Mouse (Mus musculus) ovary, postnatal 14 days (tissue): ENCODE measurements around the gene Sumf2.
"Not testable (repeated sequence)": the region's sequence is repeated elsewhere in the genome, so short reads cannot be mapped to it uniquely, and the experiment has no call there.

Experiments used
- DNase-seq: peaks from one replicate; pipeline ENCODE4 v3.0.0; 2022; ENCODE audit warnings: low spot score

The Sumf2 gene

DNA sequence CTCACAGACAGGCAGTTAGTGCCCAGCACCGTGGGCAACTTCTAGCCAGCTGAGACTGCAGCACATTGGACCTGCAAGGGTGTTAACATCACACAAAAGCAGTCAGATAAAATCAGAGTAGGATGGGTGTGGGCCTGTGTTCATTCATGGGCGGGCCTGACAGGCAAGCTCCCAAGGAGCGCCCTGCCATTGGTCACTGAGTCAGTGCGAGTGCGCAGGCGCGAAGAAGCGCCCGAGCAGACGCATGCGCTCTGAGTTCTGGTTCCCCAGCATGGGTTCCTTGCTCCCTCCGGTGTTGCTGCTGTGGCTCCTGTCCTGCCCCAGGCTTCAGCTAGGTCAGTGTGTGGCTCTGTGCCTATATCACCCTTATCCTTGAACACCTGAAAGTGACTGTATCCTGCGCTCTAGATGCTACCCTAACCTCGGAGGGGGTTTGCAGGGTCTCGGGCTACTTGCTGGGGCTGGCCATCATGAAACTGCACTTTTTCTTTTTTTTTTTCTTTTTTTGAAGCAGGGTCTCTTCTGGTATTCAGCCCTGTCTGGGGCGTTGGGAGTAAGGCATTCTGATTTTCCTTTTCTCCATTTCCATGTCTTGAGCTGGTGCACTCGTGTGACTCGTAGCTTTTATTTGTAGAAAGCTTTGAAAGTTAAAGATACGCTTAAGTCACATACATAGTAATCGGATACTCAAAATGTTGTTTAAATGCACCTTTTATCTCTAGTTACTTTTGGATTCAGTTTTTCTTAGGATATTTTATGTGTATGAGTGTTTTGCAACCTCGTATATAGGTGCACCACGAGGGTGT, at the start of gene Sumf2:
TSS of gene Sumf2 (plus strand) at position 235 of the 806 bp plus-strand sequence.
- DNase-seq: peak; percentile 94

DNA sequence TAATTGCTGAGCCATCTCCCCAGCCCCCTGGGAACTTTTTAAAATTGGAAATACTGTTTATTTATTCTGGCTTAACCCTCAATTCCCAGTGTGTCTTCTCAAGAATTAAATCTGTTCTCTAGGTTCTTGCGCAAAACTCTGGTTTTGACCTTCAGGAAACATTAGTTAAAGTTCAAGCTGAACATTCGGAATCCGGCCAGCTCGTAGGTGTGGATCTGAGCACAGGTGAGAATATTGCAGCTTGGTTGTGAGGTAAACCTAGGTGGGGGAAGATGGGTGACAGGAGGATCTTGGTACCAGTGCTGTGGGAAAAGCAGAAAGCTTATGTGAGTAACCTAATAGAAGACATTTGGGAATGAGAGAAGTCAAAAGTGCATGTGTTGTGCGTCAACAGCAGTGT, 1.9 kb upstream of the Sumf2 start:
- no peak for DNase-seq

DNA sequence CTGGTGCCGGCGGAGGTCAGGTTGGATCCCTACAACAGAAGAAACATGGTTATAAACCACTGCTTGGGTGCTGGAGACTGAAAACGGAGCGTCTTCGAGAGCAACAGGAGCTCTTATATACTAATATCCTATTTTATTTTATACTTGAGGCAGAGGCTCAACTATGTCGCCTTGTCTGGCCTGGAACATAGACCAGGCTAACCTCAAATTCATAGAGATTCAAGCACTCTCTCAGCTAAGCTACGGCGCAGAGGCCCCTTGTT, 703 bp downstream of the Sumf2 start:
- DNase-seq: no peak

DNA sequence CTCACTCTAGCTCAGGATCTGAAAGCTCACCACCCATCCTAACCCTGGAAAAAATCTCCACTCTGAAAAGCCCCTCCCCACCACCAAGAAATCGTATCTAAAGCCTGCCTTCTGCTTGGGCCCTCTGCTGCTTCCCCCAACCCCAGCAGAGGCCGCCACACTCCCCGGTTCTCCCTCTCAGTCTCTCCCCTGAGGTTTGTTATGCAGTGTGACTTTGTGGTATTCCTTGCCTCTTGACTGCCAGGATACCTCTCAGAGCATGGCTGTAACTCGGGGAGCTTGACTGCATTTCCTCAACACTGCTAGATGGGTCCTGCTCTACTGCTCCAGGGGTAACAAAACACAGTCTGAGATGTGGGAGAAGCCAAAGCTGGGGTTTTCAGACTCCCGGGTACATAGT, 8.4 kb downstream of the Sumf2 start:
- no peak for DNase-seq

DNA sequence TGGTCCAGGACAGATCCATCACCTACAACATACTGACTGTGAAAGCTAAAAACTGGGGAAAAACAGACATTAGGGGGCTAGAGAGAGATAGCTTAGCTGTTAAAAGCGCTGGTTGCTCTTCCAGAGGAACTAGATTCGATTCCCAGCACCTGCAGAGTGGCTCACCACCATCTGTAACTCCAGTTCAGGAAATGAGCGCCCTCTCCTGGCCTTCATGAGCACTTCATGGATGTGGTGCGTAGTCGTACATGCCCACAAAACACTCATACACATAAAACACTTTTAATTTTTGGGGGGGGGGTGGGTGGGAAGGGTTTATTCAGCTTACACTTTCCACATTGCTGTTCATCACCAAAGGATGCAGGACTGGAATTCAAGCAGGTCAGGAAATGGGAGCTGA, 9.6 kb downstream of the Sumf2 start:
- DNase-seq: no peak

DNA sequence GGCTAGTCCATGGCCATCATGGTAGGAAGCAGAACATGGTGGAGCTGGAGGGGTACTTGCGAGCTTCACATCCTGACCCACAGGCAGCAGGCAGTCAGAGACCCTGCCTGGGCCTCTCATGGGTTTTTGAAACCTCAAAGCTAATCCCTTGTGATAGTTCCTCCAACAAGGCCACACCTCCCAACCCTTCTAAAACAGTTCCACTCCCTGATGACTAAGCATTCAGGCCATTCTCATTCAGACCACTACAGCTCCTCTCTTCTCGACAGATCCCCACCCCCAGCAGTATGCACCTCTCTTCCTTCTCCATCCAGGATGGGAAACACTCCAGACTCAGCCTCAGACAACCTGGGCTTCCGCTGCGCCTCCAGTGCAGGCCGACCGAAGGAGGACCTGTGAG, 15.5 kb downstream of the Sumf2 start:
- no peak for DNase-seq

DNA sequence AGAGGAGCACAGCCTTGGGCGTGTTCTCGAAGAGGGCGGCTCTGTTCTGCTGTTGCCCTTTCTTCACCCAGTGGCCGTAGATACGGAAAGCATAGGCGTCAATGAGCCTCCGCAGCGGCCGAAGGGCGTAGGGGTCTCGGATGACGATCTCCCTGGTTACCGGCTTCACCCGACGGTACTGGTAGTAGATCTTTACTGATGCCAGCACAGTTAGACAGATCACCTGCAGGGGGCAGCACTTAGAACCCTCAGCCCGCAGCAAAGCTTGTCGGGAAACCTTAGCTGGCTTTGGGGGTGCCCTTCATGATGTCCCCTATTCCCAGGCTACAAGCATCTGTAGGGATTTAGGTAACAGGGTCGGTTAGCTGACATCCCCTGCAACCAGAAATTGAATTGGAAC, 17.7 kb downstream of the Sumf2 start:
- DNase-seq: peak; percentile 33

DNA sequence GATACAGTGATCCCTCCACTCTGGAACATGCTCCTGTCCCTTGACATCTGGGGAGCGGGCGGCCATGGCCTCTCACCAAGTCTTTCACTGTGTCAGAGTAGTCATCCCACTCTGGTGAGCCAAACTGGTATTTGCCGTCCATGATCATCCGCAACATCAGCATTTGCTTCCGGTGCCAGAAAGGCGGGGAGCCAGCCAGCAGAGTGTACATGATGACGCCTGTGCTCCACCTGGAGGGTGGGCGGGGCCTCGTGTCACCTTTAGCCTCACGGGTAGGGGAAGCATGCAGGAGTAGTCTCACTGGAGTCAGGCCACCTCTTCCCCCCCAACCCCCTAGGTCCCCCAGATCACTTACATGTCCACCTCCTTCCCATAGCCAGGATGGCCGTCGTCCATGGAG, 19.1 kb downstream of the Sumf2 start:
- no peak for DNase-seq

DNA sequence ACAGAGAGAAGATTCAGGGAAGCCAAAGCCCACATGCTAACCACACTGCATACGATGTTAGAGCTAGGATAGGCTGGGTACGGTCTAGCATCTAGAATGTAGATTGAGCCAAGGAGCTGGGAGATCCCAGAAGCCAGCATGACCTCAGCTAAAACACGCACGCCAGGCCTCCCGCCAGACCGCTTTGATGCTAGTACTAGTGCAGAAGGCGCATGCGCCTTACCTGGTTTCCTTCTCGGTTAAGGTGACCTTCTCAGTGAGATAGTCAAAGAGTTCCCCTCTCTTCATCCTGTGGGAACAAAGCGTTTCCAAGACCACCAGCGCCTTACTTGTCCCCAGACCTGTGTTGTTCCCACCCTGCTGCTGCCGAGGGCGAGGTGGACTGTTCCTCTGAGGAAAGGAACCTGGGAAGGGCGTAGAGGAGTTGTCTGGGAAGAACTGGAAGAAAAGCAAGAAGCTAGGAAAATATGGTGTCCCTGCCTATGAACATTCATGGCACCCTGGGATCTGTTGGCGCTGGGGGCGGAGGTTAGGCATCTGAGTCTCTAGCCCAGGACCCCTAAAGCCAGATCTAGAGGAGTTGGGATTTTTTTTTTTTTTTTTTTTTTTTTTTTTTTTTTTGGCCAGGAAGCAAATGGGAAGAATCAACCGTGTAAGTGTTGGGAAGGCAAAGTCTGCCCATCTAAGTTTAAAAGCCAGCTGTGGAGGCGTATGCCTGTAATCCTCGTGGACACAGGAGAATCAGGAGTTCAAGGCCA, 22.6 kb downstream of the Sumf2 start:
- DNase-seq: no peak

DNA sequence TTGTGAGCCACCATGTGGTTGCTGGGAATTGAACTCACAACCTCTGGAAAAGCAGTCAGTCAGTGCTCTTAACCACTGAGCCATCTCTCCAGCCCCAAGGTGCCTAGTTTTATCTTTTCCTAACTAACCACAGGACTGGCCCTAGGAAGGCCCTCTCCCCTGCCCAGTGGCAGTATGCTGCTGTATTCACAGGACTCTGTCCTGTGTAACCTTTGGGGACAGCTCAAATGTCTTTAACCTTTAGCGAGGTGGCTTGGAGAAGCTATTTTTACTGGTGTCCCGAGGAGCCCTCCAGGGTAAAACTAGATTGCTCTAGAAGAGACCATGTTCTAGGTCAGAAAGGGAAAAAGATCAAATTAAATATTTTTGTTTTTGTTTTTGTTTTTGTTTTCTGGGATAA, 24.5 kb downstream of the Sumf2 start:
- DNase-seq: no peak

DNA sequence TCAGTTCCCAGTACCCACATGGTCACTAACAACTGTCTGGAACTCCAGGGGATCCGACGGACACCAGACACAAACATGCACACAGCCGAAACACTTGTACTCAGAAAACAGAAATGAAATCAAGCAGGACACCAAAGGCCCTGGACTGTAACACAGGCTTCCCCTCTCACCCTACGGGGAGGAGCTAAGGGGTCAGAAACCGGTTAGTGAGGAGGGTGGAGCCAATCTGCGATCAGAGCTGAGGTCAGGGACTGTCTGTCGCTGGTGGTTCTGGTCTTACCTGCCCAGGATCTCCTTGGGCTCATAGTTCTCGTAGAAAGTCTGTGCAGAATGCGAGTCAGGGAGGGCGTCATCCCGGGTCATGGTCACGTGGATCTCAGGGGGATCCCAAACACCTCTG, 27.2 kb downstream of the Sumf2 start:
- no peak for DNase-seq

DNA sequence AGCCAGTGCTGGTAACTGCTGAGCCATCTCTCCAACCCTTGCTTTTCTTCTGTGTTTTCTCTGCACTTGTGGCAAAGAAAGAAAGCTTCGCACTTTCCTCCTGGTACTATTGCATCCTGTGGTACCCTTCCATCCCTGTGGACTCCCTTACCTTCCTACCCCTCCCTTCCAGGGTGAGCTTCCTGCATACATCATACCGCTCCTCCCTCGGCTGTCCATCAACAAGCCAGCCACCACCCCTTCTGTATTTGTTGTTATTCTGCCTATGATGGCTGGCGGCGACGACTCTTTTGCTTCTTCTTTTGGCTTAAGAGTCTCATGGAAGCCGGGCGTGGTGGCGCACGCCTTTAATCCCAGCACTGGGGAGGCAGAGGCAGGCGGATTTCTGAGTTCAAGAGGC, 28.3 kb downstream of the Sumf2 start:
- DNase-seq: no peak

DNA sequence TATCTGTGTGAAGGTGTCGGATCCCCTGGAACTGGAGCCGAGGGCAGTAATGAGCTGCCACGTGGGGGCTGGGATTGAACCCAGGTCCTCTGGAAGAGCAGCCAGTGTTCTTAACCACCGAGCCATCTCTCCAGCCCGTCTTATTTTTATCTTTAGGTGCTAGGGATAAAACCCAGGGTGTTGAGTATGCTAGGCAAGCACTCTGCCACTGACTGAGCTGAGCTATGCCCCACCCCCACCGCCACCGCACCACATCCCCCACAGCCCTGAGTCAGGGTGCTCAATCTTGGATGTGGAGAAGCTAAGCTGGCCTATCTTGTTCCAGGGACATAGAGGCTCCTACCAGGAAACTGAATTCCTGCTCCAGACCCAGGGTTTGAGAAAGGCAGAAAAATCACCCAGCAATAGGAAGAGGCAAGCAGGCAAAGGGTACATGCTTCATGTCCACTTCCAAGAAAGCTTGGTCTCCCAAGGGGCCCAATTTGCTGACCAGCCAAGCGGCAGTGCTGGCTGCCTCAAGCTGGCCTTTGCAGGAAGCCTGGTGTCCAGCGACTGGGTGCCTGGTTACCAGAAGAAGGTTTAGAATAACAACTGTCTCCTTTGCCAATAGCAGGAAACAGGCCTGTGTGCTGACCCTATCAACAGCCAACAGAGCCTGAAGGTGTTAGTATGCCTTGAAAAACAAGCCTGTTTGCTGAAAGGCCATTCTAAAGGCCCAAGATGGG, 31.1 kb downstream of the Sumf2 start:
- DNase-seq: no peak

DNA sequence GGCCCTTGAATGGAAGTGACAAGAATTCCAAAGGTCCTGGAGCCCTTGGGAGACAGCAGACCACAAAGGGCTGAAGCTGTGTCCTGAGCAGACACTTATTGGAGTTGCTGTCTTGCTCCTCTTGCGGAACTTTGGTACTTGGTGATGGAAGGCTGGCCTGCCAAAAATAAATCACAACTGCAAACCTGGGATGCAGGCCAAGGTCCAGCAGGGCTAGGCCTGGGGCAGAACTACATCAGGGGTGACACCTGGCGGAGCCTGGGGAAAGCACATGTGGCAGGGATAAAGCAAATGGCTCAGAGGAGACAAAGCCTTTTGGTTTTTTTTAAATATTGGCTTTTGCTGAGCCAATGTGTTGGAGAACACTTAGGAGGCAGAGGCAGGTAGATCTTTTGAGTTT, 32.2 kb downstream of the Sumf2 start:
- peak; percentile 60 for DNase-seq

DNA sequence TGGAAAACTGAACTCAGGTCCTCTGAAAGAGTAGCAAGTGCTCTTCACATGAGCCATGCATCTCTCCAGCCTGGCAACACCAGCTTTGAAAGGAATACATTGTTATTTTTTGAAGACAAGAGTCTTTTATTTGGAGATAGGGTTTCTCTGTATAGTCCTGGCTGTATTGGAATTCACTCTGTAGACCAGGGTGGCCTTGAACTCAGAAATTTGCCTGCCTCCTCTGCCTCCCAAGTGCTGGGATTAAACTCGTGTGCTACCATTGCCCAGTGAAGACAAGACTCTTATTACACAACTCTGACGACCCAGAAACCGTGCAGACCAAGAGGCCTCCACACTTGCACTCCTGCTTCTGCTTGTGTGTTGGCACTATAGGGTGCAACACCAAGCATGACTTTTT, 33.1 kb downstream of the Sumf2 start:
- no peak for DNase-seq

DNA sequence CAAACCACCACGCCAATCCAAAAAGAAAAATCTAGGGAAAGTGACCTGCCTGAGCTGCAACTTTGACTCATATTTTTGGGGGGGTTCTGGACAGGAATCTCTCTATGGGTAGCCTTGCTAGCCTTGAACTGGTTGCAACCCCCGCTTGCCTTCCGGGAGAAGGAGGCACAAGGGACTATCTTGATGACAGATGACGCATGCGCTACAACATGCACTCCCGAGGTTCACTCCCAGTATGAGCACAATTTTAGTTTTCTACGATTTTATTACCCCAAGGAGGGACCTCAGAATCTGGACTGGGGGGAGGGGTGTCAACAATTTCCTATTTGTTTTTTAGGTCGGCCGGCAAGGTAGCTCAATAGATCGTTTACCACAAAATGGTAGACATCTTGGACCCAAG, 39.5 kb downstream of the Sumf2 start:
- DNase-seq: no peak

DNA sequence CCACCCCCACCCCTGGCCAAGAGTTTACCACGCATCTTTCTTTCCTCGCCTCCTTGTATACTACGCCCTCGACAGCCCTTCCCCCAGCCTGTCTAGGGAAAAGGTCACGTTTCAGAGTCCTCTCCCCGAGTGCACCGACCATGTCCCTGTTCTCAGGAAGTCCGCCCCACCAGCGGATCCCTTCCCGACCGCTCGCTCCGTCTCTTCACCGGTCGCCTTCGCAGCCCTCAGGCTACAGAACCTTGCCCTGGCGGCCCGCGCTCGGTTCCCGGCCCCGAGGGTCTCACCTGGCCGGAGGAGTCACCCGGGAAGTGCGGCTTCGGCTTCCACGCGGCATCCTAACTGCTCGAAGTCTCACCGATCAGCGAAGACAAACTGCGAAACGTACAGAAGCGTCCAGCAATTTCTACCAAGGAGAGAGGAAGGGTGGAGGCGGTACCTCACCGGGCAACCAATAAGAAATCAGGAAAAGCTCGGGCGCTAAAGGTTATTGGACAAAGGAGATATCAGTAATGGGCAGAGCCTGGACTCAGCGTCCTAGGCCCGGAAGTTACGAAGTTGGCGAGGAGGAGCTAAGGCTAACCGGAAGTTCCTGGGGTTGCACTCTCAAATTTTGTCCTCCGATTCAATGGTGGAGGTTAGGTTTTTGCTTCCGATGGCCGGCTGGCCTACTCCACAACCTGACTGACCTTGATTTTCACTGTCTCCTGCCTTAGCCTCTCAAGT, 40.3 kb downstream of the Sumf2 start, which contains the start of gene Chchd2:
TSS of gene Chchd2 (minus strand) at position 560 of the 726 bp plus-strand sequence.
- DNase-seq: peak; percentile 91

DNA sequence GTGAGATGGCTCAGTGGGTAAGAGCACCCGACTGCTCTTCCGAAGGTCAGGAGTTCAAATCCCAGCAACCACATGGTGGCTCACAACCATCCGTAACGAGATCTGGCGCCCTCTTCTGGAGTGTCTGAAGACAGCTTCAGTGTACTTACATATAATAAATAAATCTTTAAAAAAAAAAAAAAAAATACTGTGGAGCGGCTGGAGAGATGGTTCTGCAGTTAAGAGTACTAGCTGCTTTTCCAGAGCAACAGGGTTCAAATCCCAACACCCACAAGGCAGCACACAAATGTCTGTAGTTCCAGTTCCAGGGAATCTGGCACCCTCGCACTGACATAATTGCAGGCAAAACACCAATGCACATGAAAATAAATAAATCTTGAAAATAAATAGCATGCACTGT, 43.6 kb downstream of the Sumf2 start:
- DNase-seq: not testable (repeated sequence)

DNA sequence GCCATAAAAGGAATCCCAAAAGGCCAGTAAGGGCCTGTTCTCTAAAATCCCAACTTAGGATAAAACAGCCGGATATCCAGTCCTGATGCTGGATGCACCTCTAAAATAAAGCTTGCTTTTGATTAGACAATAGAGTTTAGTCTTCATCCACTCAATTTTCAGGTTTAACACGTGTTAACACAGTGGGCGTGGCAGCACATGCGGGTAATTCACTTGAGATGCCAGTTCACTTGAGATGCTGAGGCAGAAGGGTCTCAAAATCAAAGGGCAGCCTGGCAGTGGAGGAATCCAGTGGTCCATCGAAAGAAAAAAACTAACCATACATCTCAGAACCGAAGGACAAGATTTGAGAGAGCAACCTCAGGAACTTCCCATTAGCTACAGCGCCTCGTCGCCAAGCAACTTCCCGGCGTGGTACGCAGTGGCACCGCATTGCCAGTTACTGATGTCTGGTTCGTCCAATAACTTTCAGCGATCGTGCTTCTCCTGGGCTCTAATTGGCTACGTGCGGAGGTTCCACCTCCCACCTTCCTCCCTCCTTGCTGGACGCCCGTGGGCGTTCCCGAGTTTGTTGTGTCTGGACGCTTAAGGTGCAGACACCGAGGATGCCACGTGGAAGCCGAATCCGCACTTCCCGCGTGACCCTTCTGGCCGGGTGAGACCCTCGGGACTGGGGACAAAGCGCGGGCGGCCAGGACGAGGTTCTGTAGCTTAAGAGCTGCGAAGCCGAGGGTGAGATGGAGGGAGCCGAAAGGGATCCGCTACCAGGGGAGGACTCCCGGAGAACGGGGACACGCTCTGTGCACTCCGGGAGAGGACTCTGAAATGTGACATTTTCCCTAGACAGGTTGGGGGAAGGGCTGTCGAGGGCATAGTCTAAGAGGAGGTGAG, 48.7 kb downstream of the Sumf2 start, which contains the start of gene Zbed5:
TSS of gene Zbed5 (plus strand) at position 526 of the 891 bp plus-strand sequence.
- peak; percentile 75 for DNase-seq

DNA sequence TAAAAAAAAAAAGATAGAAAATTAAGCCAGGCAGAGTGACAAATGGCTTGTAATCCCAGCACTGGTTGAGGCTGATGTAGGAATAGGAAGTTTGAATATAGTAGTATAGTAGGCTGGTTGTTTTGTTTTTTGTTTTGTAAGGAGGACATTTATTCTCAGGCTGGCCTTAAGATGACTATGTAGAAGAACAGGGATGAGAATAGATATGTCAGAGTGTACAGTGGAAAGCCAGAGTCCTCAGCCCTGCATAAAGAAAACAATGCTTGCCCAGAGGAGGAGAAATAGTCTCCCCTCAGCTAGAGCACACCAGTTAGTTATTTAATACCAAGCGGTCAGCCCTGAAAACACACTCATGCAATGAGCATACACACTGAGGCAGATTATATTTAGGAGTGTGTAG, 51.7 kb downstream of the Sumf2 start, which contains the start of gene Phkg1:
TSS of gene Phkg1 (minus strand) at position 101 of the 400 bp plus-strand sequence.
- no peak for DNase-seq

DNA sequence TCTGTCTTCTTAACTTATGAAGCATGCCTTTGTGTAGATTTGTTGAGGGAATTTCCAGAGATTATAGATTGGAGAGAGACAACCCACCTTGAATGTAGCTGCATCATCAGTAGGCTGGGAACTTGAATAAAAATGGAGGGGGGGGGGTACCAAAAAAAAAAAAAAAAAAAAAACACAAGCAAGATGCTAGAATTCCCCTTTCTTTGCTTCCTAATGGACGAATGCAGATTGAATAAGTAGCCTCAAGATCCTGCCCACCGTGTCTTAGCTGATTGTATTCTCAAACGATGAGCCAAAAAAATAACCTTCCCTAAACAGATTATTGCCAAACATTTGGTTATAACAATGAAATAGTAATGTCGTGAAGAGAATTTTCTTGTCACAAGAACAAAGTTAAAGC, 61.0 kb downstream of the Sumf2 start:
- no peak for DNase-seq
